Mouse (Mus musculus) liver, adult 2 months (tissue): ENCODE results near the gene Nfasc. TPM values are rescaled to one million over a fixed set of nuclear protein-coding genes. Genes with fewer than 3 reads are reported as not detected.

Source experiments
- DNase-seq: peaks from one replicate; pipeline ENCODE4 v3.0.0-alpha.2; 2011; ENCODE audit warnings: low read depth, low spot score; ENCODE audit errors: extremely low read depth
- H3K27ac ChIP-seq: fragments of 200-500 bp; replicated peaks from 2 replicates; pipeline ENCODE4 v1.5.1; 2012; ENCODE audit warnings: low read depth, mild to moderate bottlenecking, control low read depth, inconsistent platforms, low read length; ENCODE audit not compliant: insufficient read depth
- H3K27me3 ChIP-seq: fragments of 200-500 bp; 2 replicates; pipeline ENCODE4 v1.6.1; 2012; ENCODE audit warnings: mild to moderate bottlenecking, moderate library complexity, low read length, inconsistent platforms; ENCODE audit not compliant: control insufficient read depth, insufficient read depth
- H3K36me3 ChIP-seq: fragments of 200-500 bp; 2 replicates; pipeline ENCODE4 v1.6.1; 2012; ENCODE audit warnings: low read length, inconsistent platforms; ENCODE audit not compliant: control insufficient read depth, insufficient read depth
- H3K4me1 ChIP-seq: fragments of 200-500 bp; 2 replicates; pipeline ENCODE4 v1.6.1; 2011; ENCODE audit warnings: low read length; ENCODE audit not compliant: control insufficient read depth, insufficient read depth
- H3K4me3 ChIP-seq: fragments of 200-500 bp; 2 replicates; pipeline ENCODE4 v1.5.1; 2011; ENCODE audit warnings: low read depth, mild to moderate bottlenecking, control low read depth, low read length, moderate library complexity; ENCODE audit not compliant: insufficient read depth
- H3K79me2 ChIP-seq: fragments of 200-500 bp; 2 replicates; pipeline ENCODE4 v1.6.1; 2012; ENCODE audit warnings: inconsistent platforms, mild to moderate bottlenecking, low read length, moderate library complexity; ENCODE audit not compliant: control insufficient read depth, insufficient read depth
- H3K9ac ChIP-seq: fragments of 200-500 bp; 2 replicates; pipeline ENCODE4 v1.6.1; 2012; ENCODE audit warnings: low read depth, mild to moderate bottlenecking, control low read depth, inconsistent platforms, low read length
- CTCF ChIP-seq: fragments of 200-500 bp; IDR thresholded peaks from 2 replicates; pipeline ENCODE4 v1.5.1; 2011; ENCODE audit warnings: low read depth, low read length, control low read depth
- POLR2A ChIP-seq: fragments of 200-500 bp; IDR thresholded peaks from 2 replicates; pipeline ENCODE4 v1.6.1; 2011; ENCODE audit warnings: low read length, control low read depth; ENCODE audit not compliant: insufficient read depth; ENCODE audit errors: extremely low read depth
- WGBS: fragments of 180-500 bp; shearing (Covaris S2); methylation state at CpG from one replicate; pipeline ENCODE4 v1.1.7; 2018; 5-methylcytosine and 5-hydroxymethylcytosine counted together
- polyA plus RNA-seq: library from polyadenylated mRNA; depleted of rRNA; stranded (reverse); fragments of >200 nt; gene quantifications from 2 replicates; pipeline ENCODE4 v1.2.3, GENCODE M21; 2012
- total RNA-seq: library from RNA; depleted of rRNA; stranded (reverse); fragments of >200 nt; gene quantifications from 2 replicates; pipeline ENCODE4 v1.2.3, GENCODE M21; 2014

Nfasc gene
- total and polyA plus RNA-seq, 2 experiments = 0.09 to 0.11 TPM

- no peaks in the 10 kb centered on the region for H3K79me2 ChIP-seq
- 97% methylated on average over 1 of the region's 1 CpGs for WGBS
- DNase-seq = no peak
These were observed 170.0 kb downstream of the Nfasc start for GRCm38 (mm10) chr1:132571613-132572012.

GRCm38 (mm10) chr1:132570906-132571305 lies 170.7 kb downstream of the Nfasc start:
- Histone ChIP-seq H3K79me2 (no peaks in the 10 kb centered on the region), H3K4me1 (no peaks in the 10 kb centered on the region), H3K9ac (no peak overlapping the region), H3K4me3 (no peak overlapping the region), H3K27ac (no peak overlapping the region), H3K36me3 (no peaks in the 10 kb centered on the region), H3K27me3 (no peaks in the 10 kb centered on the region)
- WGBS = 89% methylated on average over 8 of the region's 8 CpGs
- TF ChIP-seq CTCF (no peak), POLR2A (no peak)
- no peak for DNase-seq

More at GRCm38 (mm10) chr1:132571613-132572012, 170.0 kb downstream of the Nfasc start:
- no peaks in the 10 kb centered on the region for H3K4me1 ChIP-seq
- H3K36me3 ChIP-seq = no peaks in the 10 kb centered on the region
- no peaks in the 10 kb centered on the region for H3K27me3 ChIP-seq
- H3K27ac ChIP-seq = no peak overlapping the region
- no peak overlapping the region for H3K4me3 ChIP-seq
- TF ChIP-seq POLR2A = no peak
- H3K9ac ChIP-seq = no peak overlapping the region

GRCm38 (mm10) chr1:132570068-132570780 lies 171.4 kb downstream of the Nfasc start:
- Histone ChIP-seq H3K4me3 (no peak overlapping the region), H3K27ac (no peak overlapping the region), H3K79me2 (no peaks in the 10 kb centered on the region), H3K36me3 (no peaks in the 10 kb centered on the region), H3K27me3 (no peaks in the 10 kb centered on the region), H3K4me1 (no peaks in the 10 kb centered on the region), H3K9ac (no peak overlapping the region)
- TF ChIP-seq POLR2A = no peak
- TF ChIP-seq CTCF = no peak
- no peak for DNase-seq
- WGBS = 93% methylated on average over 15 of the region's 15 CpGs

- Histone ChIP-seq H3K27me3 (no peaks in the 10 kb centered on the region), H3K36me3 (no peaks in the 10 kb centered on the region), H3K4me1 (no peaks in the 10 kb centered on the region), H3K4me3 (no peak overlapping the region), H3K9ac (no peak overlapping the region), H3K79me2 (no peaks in the 10 kb centered on the region), H3K27ac (no peak overlapping the region)
- no peak for DNase-seq
- 85% methylated on average over 9 of the region's 9 CpGs for WGBS
- no peak for TF ChIP-seq CTCF
- TF ChIP-seq POLR2A = no peak
These were observed 172.1 kb downstream of the Nfasc start for GRCm38 (mm10) chr1:132569516-132569915.

- no peak overlapping the region for H3K4me3 ChIP-seq
- no peaks in the 10 kb centered on the region for H3K4me1 ChIP-seq
- H3K27ac ChIP-seq = no peak overlapping the region
- no peaks in the 10 kb centered on the region for H3K27me3 ChIP-seq
- no peaks in the 10 kb centered on the region for H3K79me2 ChIP-seq
- TF ChIP-seq POLR2A (no peak), CTCF (no peak)
- no peak overlapping the region for H3K9ac ChIP-seq
- DNase-seq = no peak
- 81% methylated on average over 11 of the region's 11 CpGs for WGBS
- no peaks in the 10 kb centered on the region for H3K36me3 ChIP-seq
These were observed 174.1 kb downstream of the Nfasc start for GRCm38 (mm10) chr1:132567336-132568125.

GRCm38 (mm10) chr1:132565766-132566165 lies 175.8 kb downstream of the Nfasc start:
- Histone ChIP-seq H3K79me2 (no peaks in the 10 kb centered on the region), H3K9ac (no peak overlapping the region), H3K36me3 (no peaks in the 10 kb centered on the region), H3K4me3 (no peak overlapping the region), H3K27ac (no peak overlapping the region), H3K4me1 (no peaks in the 10 kb centered on the region), H3K27me3 (no peaks in the 10 kb centered on the region)
- TF ChIP-seq CTCF (no peak), POLR2A (no peak)
- no peak for DNase-seq
- 61% methylated on average over 7 of the region's 7 CpGs for WGBS
